Mouse (Mus musculus): ENCODE data around the gene Gal3st4.

DNA sequence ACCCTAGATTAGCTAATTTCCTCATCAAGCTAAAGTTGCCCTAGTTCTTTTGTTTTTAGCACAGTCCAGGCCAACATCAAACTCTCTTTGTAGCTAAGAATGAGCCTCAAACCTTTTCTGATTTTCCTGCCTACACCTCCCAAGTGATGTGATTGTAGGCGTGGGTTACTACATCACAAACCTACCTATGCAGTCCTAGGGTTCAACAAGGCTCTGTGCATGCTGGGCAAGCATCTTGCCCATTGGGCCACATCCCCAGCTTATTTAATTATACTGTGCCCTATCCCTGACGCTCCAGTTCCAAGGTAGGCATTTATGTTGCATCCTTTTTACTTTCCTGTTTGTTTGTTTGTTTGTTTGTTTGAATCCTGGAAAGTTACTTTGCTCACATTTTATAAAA is 46.9 kb downstream of the Gal3st4 start, which contains the start of gene Nxpe5:
- TF ChIP-seq CTCF (IDR thresholded peaks at IDR 0.05; ENCODE audit: low read depth) (no peak), EP300 (IDR thresholded peaks at IDR 0.05; ENCODE audit: low read depth) (no peak)
